Mouse (Mus musculus) hindbrain, embryonic 16.5 days (tissue): ENCODE data around the gene Lama1. TPM values are rescaled to one million over a fixed set of nuclear protein-coding genes. Genes with fewer than 3 reads are reported as not detected.
A peak's percentile ranks its signal among the peaks of the same experiment; 100 is the strongest.
"Not testable (repeated sequence)": the region's sequence is repeated elsewhere in the genome, so short reads cannot be mapped to it uniquely, and the experiment has no call there.

Experiments used
- ATAC-seq: fragments of 200-750 bp; cut with Nextera tagmentation; 2 replicates; pipeline ENCODE4 v1.8.0; 2017; ENCODE audit warnings: moderate TSS enrichment, moderate library complexity
- H3K27ac ChIP-seq: fragments of 300-500 bp; sonication (generic); 2 replicates; pipeline ENCODE4 v1.5.1; 2014; ENCODE audit warnings: low read depth, mild to moderate bottlenecking, control low read depth, low read length, moderate library complexity
- H3K27me3 ChIP-seq: fragments of 300-500 bp; sonication (generic); replicated peaks from 2 replicates; pipeline ENCODE4 v1.6.1; 2014; ENCODE audit warnings: low read length; ENCODE audit not compliant: control insufficient read depth, insufficient read depth
- H3K36me3 ChIP-seq: fragments of 300-500 bp; sonication (generic); 2 replicates; pipeline ENCODE4 v1.6.1; 2014; ENCODE audit warnings: mild to moderate bottlenecking, low read length, moderate library complexity, mixed read lengths; ENCODE audit not compliant: control insufficient read depth, insufficient read depth
- H3K4me1 ChIP-seq: fragments of 300-500 bp; sonication (generic); 2 replicates; pipeline ENCODE4 v1.6.1; 2014; ENCODE audit warnings: low read depth, low read length; ENCODE audit not compliant: control insufficient read depth, insufficient read depth
- H3K4me2 ChIP-seq: fragments of 300-500 bp; sonication (generic); 2 replicates; pipeline ENCODE4 v1.6.1; 2014; ENCODE audit warnings: mild to moderate bottlenecking, low read length, control low read depth, moderate library complexity
- H3K4me3 ChIP-seq: fragments of 300-500 bp; sonication (generic); 2 replicates; pipeline ENCODE4 v1.5.1; 2014; ENCODE audit warnings: mild to moderate bottlenecking, low read length, control low read depth, moderate library complexity
- H3K9ac ChIP-seq: fragments of 300-500 bp; sonication (generic); 2 replicates; pipeline ENCODE4 v1.6.1; 2014; ENCODE audit warnings: low read depth, mild to moderate bottlenecking, control low read depth, low read length, moderate library complexity
- H3K9me3 ChIP-seq: fragments of 300-500 bp; sonication (generic); 2 replicates; pipeline ENCODE4 v1.6.1; 2014; ENCODE audit warnings: mild to moderate bottlenecking, low read length, moderate library complexity; ENCODE audit not compliant: control insufficient read depth
- WGBS: fragments of 180-500 bp; shearing (Covaris S2); extraction: QIAGEN DNeasy Blood & Tissue Kit; methylation state at CpG from one replicate; pipeline ENCODE4 v1.1.7; 2014; 5-methylcytosine and 5-hydroxymethylcytosine counted together
- polyA plus RNA-seq: library from polyadenylated mRNA; unstranded; fragments of >200 nt; fragmentation: Nextera tagmentation; extraction: Ambion mirVana; gene quantifications from 2 replicates; pipeline ENCODE4 v1.2.1, GENCODE M21; 2015

The Lama1 gene
- polyA plus RNA-seq, 1 experiment from 2014 or later = 6.0 TPM

DNA sequence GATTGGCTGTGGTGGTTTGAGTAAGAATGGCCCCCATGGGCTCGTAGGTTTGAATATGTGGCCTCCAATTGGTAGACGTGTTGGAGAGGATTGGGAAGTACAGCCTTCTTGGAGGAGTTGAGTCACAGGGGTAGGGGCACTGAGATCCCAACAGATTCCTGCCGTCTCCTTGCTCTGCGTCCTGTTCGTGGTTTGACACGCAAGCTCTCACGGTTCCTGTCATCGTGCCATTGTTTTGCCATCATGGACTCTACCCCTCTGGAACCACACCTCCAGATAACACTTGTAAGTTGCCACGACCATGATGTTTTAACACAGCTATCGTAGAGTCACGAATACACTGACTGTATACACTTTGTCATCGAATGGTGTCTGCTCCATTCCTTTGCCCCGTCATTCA lies 141.9 kb downstream of the Lama1 start:
- Histone ChIP-seq H3K4me3 (no peak overlapping the region), H3K27me3 (no peaks in the 10 kb centered on the region), H3K9me3 (no peaks in the 10 kb centered on the region), H3K9ac (no peak overlapping the region), H3K27ac (no peak overlapping the region), H3K4me1 (no peaks in the 10 kb centered on the region), H3K4me2 (no peak overlapping the region), H3K36me3 (no peaks in the 10 kb centered on the region)
- no peak for ATAC-seq
- 89% methylated on average over 13 of the region's 13 CpGs for WGBS

DNA sequence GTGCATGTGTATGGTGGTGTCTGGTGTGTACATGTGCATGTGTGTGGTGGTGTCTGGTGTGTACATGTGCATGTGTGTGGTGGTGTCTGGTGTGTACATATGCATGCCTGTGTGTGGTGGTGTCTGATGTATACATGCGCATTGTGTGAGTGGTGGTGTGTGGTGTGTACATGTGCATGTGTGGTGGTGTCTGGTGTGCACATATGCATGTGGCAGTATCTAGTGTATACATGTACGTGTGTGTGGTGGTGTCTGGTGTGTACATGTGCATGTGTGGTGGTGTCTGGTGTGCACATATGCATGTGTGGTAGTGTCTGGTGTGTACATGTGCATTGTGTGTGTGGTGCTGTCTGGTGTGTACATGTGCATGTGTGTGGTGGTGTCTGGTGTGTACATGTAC lies 144.4 kb downstream of the Lama1 start:
- not testable (repeated sequence) for H3K9ac ChIP-seq, H3K27me3 ChIP-seq, H3K27ac ChIP-seq, H3K4me1 ChIP-seq, H3K4me2 ChIP-seq, ATAC-seq, H3K36me3 ChIP-seq, H3K9me3 ChIP-seq, H3K4me3 ChIP-seq
- 85% methylated on average over 2 of the region's 2 CpGs for WGBS

DNA sequence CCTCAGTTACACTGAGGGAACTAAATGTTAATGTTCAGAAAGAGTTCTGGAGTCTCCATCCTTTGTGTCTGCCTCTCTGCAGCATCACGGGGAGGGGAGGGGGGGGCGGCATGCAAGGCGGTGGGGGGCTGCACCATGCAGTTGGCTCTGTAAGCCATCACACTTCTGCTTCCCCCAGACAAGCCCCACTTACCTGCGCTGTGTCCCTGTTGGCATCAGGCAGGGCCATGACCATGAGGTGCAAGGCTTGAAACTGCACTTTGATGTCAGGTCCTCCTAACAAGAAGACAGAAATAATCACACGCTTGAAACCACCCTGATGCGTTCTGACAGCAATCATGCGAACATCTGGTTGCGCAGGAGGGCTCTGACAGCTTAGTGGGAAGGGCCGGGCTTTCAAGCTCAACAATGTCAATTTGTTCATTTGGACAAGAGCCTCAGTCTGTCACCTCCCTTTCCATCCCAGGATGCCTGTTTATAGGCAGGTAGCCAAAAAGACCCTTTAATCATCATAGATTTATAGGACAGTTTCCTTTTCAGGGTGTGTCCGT lies 164.1 kb downstream of the Lama1 start:
- H3K27ac ChIP-seq = no peak overlapping the region
- H3K36me3 ChIP-seq = no peaks in the 10 kb centered on the region
- H3K4me2 ChIP-seq = no peak overlapping the region
- no peaks in the 10 kb centered on the region for H3K9me3 ChIP-seq
- ATAC-seq = peak; percentile 63
- no peaks in the 10 kb centered on the region for H3K27me3 ChIP-seq
- 74% methylated on average over 10 of the region's 10 CpGs for WGBS
- H3K4me3 ChIP-seq = no peak overlapping the region
- H3K4me1 ChIP-seq = no peaks in the 10 kb centered on the region
- no peak overlapping the region for H3K9ac ChIP-seq

DNA sequence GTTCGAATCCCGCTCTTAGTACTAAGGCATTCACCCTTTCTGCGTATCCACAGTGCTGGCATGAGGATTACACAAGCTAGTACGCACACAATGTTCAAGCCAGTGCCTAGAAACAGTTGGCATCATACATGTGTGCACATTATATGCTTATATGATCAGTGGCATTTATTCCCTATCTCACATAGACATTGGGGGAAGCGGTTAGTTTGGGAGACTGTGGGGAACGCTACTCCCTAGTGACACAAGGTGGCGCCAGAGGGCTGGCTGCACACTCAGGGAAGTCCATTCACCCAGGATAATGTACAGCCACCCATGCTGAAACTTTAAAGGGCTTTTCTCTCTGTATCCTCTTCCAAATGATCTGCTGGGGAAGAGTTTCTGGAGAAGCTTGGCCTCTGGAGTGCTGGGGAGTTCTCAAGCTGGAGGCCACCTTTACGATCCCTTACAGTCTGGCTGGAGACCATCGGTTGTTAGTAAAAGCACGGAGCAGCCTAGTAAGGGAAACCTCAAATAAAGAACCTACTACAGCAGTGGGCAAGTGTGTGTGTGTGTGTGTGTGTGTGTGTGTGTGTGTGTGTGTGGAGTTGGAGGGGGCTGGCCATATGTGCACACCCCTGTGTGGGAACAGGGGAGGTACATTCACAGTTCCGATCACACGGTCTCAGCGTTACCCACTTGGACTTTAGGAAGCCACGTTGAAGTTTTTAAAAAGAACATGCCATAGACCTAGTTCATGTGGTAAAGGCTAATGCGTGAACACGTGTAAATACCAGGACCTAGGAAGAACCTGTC lies 164.9 kb downstream of the Lama1 start:
- H3K4me2 ChIP-seq = no peak overlapping the region
- ATAC-seq = peak; percentile 84
- H3K4me1 ChIP-seq = no peaks in the 10 kb centered on the region
- H3K36me3 ChIP-seq = no peaks in the 10 kb centered on the region
- H3K4me3 ChIP-seq = no peak overlapping the region
- no peaks in the 10 kb centered on the region for H3K9me3 ChIP-seq
- no peaks in the 10 kb centered on the region for H3K27me3 ChIP-seq
- no peak overlapping the region for H3K9ac ChIP-seq
- H3K27ac ChIP-seq = no peak overlapping the region
- WGBS = 79% methylated on average over 16 of the region's 16 CpGs

DNA sequence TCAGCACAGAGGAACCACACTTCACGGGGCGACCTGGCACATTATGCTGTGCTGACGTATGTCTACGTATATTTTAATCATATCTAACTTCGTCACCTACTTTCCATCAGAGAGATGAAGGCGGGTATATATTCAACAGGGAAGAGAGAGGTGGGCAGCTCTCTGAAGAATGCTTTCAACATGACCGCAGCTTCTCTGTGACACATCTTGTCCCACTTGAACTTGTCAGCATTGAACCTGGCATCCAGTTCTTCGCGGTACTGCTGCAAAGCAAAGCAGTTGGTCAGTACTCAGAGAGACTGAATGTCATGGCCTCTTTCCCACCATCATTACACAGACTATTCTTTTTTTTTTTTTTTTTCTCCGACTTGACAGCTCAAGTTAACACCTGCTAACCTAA lies 167.3 kb downstream of the Lama1 start:
- Histone ChIP-seq H3K27me3 (no peaks in the 10 kb centered on the region), H3K4me1 (no peaks in the 10 kb centered on the region), H3K4me2 (no peak overlapping the region), H3K27ac (no peak overlapping the region), H3K9ac (no peak overlapping the region), H3K9me3 (no peaks in the 10 kb centered on the region), H3K4me3 (no peak overlapping the region), H3K36me3 (no peaks in the 10 kb centered on the region)
- ATAC-seq = no peak
- 89% methylated on average over 10 of the region's 10 CpGs for WGBS

DNA sequence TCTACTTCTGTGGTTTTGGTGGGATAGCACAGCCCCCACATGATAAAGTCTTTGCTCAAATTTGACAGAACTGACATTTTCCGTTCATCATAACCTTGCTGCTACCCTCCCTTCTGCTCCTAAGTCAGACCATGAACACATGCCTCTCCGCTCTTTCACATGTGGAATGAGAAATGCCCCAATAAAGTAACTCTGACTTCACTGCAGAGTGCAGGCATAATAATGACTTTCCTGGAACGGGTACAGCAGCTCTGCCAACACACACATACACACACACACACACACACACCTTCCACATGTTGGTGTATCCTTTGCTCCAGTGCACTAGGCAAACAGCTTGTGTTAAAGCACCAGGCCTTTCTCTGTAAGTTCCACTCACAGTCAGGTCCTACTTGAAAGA lies 167.9 kb downstream of the Lama1 start:
- H3K4me2 ChIP-seq = no peak overlapping the region
- no peaks in the 10 kb centered on the region for H3K4me1 ChIP-seq
- no peaks in the 10 kb centered on the region for H3K36me3 ChIP-seq
- no peak overlapping the region for H3K9ac ChIP-seq
- no peaks in the 10 kb centered on the region for H3K9me3 ChIP-seq
- H3K27ac ChIP-seq = no peak overlapping the region
- H3K4me3 ChIP-seq = no peak overlapping the region
- 83% methylated on average over 3 of the region's 3 CpGs for WGBS
- no peaks in the 10 kb centered on the region for H3K27me3 ChIP-seq
- no peak for ATAC-seq

DNA sequence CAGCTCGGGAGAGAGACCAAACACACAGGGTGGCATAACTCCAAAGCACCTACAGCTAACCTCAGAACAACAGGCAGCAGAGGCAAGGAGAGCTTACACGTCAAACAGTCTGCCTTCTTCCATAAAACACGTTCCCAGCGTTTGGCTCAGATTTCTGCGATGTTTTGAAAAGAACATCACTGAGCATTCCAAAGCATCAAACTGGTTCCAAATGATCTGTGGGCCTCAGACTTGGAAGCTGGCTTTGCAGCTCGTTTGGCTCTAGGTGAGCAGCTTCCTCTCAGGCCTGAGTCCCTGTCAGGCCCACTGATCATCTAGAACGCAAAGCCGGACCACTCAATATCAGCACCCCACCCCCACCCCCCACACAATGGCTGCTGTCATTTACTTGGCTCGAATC lies 169.0 kb downstream of the Lama1 start:
- 64% methylated on average over 9 of the region's 9 CpGs for WGBS
- Histone ChIP-seq H3K4me3 (no peak overlapping the region), H3K27me3 (no peaks in the 10 kb centered on the region), H3K9me3 (no peaks in the 10 kb centered on the region), H3K9ac (no peak overlapping the region), H3K36me3 (no peaks in the 10 kb centered on the region), H3K4me1 (no peaks in the 10 kb centered on the region), H3K4me2 (no peak overlapping the region), H3K27ac (no peak overlapping the region)
- no peak for ATAC-seq

DNA sequence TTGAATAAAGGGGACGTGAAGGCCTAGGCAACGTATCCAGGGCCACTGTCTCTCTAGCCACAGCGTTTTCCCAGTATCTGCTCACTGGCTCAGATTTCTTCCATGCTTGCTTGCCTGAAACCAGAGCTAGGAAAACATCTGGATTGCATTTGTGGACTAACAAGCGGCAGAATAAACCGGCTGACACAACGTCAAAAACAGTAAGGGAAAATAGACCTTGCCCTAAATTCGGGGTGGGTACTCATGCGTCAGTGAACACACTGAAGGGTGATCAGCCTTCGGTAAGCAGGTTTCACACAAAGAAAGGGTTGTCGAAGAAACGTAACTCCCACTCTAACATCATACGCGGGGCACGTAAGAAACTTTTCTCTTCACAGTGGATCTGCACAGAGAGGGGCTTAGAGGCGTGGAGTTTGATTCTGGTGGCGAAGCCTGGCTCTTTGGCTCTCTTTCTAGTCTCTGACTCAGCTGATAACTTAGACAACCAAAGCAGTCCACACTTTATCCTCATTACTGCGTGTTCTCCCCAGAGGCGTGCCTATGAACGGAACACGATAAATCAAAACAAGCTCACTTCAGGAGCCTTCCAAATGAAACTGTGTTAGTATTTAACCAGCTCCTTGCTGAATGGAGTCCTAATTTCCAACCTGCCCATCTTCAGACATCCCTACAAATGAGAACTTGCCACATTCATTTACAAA lies 169.6 kb downstream of the Lama1 start:
- no peaks in the 10 kb centered on the region for H3K9me3 ChIP-seq
- ATAC-seq = no peak
- no peak overlapping the region for H3K4me3 ChIP-seq
- H3K27ac ChIP-seq = no peak overlapping the region
- H3K9ac ChIP-seq = no peak overlapping the region
- no peaks in the 10 kb centered on the region for H3K36me3 ChIP-seq
- H3K4me2 ChIP-seq = no peak overlapping the region
- no peaks in the 10 kb centered on the region for H3K4me1 ChIP-seq
- 71% methylated on average over 20 of the region's 20 CpGs for WGBS
- H3K27me3 ChIP-seq = no peaks in the 10 kb centered on the region

DNA sequence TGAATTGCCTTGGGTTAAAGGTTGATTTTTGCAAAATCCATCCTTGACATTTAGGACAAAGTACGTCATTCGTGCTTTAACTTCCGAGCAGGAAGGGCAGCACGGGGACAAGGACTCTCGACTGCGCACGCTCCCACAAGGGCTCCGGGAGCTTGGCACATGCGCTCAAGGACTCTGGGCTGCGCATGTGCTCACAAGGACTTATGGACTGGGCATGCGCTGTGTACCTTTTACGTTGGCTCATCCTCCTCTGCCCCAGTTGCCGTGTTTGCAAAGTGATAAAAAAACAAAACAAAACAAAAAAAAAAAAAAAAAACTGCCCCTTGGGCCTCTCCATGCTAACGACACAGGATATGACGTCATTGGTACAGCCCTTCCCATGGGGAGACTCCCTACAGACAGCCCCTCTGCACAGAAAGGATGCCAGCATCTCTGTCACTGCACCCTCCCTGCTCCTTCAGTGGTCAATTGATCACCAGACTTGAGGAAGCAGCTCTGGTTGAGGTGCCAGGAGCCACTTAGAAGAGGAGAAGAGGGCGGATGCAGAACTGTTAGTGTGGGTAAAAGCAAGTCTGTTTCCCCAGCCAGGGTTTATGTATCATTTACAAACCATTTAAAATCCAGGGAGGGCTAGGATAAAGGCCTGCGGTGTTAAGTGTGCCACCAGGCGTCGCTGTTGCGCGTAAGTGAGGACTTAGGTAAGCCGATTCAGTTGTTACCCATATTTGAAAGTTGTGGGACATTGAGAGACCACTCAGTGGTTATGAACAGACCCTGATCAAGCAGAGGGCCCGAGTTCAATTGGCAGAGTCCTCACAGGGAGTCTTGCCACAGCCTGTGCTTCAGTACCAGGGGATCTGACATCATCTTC lies 172.9 kb downstream of the Lama1 start:
- Histone ChIP-seq H3K27ac (no peak overlapping the region), H3K36me3 (no peaks in the 10 kb centered on the region), H3K27me3 (no peaks in the 10 kb centered on the region), H3K4me2 (no peak overlapping the region), H3K9ac (no peak overlapping the region), H3K4me1 (no peaks in the 10 kb centered on the region), H3K4me3 (no peak overlapping the region), H3K9me3 (no peaks in the 10 kb centered on the region)
- ATAC-seq = peak; percentile 71
- WGBS = 71% methylated on average over 23 of the region's 23 CpGs
